Mouse (Mus musculus): Measurements from ENCODE around the gene Gm21913. TPM values are rescaled to one million over a fixed set of nuclear protein-coding genes. Genes with fewer than 3 reads are reported as not detected.
"Not testable (repeated sequence)": the region's sequence is repeated elsewhere in the genome, so short reads cannot be mapped to it uniquely, and the experiment has no call there.

Gm21913 gene
- not detected for total RNA-seq (2021)
- long read RNA-seq, experiment 1, result 0 reads
- long read RNA-seq, experiment 2, result 0 reads

GRCm38 (mm10) chrY:74623596-74623995 lies at the start of gene Gm21913:
Gene Gm21913 (plus strand): TSS chrY:74623896.
- DNase-seq (ENCODE audit: low spot score), result not testable (repeated sequence)

Other genes with a start within 250 kb of the Gm21913 start
- gene Gm29110, start 153.4 kb upstream of the Gm21913 start, total RNA-seq (2021), result not detected

Measured in gastrocnemius, adult 18-20 months (tissue).